Mouse (Mus musculus): Measurements from ENCODE around the gene Ndrg3. TPM values are rescaled to one million over a fixed set of nuclear protein-coding genes. Genes with fewer than 3 reads are reported as not detected.

Ndrg3 gene
- 10 to 100 TPM; 29.0 to 35.6 (median 31.3) TPM for total RNA-seq (2022)

GRCm38 (mm10) chr2:156991470-156992319, at the start of gene Ndrg3:
Ndrg3 (minus strand) TSS chr2:156992056.
- peak; percentile 90 to 96 for DNase-seq (ENCODE audit: low spot score in 2 of 2)

- DNase-seq (ENCODE audit: low spot score in 2 of 2): no peak
Measured at GRCm38 (mm10) chr2:157041421-157041820, 49.6 kb upstream of the Ndrg3 start.

- no peak for DNase-seq (ENCODE audit: low spot score in 2 of 2)
Measured at GRCm38 (mm10) chr2:157040649-157041046, 48.8 kb upstream of the Ndrg3 start.

DNA sequence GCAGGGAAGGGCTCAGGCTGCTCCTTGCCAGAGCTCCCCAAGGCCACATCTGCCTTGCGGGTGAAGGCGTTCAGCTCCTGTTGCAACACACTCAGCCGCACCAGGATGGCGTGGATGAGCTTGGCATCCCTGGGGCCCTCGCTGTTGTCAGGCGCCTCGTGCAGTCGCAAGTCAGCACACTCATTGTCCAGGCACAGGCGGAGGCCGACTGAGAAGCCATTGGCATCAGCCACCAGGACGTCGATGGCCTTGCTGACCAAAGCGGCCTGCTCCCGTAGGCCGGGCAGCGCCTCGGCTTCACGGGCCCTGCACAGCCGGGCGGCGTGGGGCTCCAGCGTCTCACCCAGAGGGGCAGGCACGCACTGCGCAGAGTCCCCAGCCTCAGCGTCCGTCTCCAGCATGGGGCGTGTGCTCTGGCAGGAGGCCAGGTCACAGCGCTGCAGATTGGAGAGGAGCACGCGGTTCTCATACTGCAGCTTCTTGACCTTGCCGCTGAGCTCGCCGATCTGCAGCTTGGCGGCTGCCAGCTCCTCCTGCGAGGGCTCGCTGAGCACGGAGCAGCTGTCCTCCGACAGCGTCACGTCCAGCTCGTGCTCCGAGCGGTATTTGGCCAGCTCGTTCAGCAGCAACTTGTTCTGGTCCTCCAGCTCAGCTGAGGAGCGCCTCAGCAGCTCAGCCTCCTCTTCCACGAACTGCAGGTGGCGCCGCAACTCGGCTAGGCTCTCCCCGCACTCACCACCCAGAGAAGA, 48.2 kb upstream of the Ndrg3 start:
- DNase-seq (ENCODE audit: low spot score in 2 of 2): no peak

DNA sequence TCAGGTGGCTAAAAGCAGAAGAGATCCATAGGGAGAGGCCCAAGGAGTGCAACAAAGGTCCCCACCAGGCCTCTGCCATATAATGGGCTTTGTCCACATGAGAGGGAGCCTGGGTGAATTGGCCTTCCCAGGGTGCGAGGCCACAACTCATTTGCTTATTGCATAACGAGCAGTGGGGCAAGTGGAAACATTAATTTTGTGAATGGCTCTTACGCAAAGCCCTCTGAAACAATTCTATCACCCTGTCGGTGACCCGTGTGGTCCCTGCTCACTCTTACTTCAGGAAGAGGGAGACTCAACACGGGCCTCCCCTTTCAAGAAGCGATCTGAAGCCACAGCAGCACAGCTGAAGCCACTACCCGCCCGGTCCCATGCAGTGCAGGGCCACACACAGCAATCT, 45.4 kb upstream of the Ndrg3 start:
- no peak for DNase-seq (ENCODE audit: low spot score in 2 of 2)

DNA sequence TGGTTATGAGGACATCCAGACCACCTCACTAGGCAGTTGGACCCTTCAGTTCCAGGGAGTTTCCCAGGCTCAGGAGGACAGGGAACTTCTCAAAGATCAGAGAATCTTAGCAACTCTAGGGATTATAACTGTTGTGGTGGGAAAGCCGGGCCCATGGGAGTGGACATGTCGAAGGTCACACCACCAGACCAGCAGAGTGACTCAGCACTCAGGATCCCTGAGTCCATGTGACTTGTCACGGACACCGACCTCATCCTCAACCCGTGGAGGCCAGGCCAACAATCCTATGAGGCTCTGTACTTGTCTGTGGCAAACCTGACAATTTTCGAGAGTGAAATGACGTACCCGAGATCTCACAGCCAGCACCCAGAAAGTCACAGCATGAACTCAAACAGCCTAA, 44.5 kb upstream of the Ndrg3 start:
- no peak for DNase-seq (ENCODE audit: low spot score in 2 of 2)

DNA sequence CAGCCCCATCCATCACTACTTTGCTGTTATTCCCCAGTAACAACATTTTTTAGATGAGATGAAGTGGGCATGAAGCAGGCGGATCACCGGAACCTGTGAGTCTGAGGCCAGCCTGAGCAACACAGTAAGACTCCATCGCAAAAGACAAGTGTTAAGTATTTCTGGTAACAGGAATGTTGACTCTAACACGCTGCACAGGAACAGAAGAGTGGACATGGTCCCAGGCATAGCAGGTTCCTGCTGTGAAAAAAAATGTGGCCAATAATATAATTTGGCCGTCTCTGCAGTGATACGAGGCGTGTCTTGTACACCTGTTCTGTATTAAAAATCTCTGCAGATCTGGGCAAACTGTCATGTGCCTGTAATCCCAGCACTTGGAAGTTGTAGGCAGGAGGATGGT, 43.5 kb upstream of the Ndrg3 start:
- no peak for DNase-seq (ENCODE audit: low spot score in 2 of 2)

DNA sequence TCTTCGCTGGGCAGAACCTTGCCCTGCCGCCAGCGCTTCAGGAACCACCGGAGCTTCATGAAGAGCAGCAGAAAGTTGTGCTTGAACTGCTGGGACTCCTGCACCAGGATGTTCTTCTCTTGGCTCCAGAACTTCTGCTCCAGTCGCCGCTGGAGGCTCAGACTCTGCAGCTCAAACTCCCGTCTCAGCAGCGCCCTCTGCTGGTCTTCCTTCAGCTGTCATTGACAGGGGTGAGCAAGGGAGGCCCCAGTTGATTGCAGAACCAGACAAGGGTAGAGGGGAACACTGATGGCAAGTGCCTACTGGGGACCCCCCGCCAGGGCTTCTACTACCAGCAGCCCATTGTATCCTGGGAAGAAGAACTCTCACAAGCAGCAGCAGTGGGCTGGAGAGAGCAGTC, 38.9 kb upstream of the Ndrg3 start:
- peak; percentile 67 to 72 for DNase-seq (ENCODE audit: low spot score in 2 of 2)

DNA sequence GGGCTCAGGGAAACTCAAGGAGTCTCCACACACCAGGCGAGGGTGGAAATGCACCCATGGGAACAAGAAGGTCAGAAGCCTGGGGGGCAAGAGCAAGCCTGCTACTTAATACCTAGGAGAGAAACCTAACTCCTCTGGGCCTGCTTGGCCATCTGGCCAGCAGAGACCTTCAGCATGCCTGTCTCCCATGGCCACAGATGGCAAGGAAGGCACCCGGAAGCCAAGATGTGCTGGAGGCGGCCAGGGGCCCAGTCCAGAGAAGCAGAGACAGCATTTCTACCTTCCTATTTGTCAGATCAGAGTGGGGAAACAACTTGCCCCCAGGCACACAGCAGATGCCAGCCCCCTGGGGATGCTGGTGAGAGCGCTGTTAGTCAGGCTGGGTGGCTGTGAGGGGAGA, 36.4 kb upstream of the Ndrg3 start:
- peak in 1 of 2 experiments; percentile 31 for DNase-seq (ENCODE audit: low spot score in 2 of 2)

DNA sequence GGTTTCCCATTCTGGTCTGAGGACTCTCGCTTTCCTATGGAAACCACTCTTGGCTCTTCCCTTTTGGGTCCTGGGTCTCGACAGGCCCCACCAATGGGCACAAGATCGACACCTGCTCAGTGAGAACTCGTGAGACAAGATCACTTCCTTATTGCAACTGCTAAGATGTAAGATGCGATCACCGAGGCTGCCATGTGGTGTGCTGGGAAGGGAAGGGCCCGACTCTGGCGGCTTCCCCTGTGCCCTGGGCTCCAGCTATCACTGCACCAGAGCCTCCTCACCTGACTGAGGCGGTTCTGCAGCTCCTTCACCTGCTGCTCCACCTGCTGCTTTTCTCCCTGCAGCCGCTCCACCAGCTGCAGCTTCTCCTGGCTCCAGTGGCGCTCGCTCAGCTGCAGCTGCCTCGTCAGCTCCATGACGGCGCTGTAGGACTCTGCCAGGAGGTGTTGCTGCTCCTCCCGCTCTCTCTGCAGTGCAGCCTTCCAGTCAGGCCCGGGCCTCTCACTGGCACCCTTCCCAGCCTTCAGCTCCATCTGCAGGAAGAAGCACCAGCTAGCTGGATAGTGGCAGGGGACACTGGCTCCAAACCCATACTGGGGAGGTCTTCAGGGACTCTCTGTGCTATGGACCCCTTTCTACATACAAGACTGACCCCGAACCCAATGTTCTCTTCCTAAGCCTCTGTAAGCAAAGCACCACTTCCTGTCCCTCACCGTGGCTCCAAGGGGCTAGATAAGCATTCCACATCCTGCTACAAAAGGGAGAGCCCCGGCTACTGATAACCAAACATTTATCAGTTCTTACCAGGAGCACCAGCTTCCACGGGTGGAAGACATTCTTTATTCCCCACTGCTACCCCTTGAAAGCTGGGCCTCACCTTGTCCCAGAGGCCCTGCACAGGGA, 35.5 kb upstream of the Ndrg3 start:
- DNase-seq (ENCODE audit: low spot score in 2 of 2): no peak

DNA sequence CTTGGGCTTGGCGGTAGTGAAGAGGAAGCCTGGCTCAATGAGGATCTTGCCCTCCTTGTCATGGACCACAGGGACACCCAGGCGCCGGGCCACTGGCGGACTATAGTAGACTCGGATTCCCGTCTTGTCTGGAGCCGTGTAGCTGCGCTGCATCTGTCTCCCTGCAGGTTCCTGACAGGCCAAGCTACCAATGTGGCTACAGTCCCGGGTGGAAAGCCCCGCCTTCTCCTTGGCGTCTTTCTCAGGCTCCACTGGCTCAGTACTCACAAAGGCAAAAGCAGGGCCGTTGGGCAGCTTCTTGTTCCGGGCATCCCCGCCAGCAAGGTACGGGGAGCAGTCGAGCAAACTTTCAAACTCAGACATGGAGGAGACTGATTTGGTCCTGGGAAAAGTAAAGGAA, 29.3 kb upstream of the Ndrg3 start:
- DNase-seq (ENCODE audit: low spot score in 2 of 2): no peak

DNA sequence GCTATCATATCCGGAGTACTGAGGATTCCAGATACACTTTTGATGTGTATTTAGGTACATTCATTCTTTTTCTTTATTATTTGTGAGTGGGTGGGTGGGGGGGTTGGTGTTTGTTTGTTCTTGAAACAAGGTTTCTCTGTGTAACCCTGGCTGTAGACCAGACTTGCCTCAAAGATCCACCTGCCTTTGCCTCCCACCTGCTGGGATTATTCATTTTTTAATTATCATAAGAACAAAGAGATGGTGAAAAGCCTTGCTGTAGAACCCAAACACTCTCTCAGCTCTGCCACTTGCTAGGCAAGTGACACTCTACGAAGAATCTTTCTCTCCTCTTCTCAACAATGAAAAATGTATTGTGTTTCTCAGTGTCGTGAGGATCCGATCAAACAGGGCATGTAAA, 27.4 kb upstream of the Ndrg3 start:
- no peak for DNase-seq (ENCODE audit: low spot score in 2 of 2)

DNA sequence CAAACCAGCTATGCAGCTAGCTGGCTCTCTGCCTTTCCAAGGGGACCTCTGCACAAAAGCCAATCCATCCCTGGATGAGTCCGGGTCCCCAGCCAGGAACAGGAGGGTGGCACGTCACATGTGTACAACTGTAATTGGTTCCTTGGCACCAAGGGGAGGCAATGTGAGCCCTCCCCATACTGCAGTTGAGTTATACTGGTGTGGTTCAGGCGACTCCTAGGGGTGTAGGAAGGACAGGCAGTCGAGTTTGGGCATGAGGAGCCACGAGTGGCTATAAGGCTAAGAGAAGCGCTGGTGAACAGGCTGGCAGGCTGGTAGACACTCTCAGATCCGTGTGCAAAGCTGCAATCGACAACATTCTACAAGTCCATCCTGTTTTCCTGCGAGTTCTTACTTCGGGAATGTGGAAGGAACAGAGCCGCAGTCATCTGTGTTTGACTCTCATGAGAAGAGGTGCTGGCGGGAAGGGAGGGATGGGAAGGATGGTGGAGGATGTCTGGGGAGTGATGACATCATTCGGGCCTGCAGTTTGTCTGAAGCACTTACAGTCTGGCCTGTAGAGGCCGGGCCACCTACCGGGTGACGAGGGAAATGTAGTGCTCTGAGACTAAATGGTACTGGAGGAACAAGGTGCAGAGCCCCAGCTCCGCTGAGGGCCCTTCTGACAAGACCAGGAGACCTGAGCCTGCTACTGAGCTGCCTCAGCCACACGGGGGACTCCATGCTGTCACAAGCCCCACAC, 24.8 kb upstream of the Ndrg3 start:
- DNase-seq (ENCODE audit: low spot score in 2 of 2): no peak

- no peak for DNase-seq (ENCODE audit: low spot score in 2 of 2)
Measured at GRCm38 (mm10) chr2:157012341-157012740, 20.5 kb upstream of the Ndrg3 start.

GRCm38 (mm10) chr2:157010634-157011310, 18.9 kb upstream of the Ndrg3 start:
- no peak for DNase-seq (ENCODE audit: low spot score in 2 of 2)

DNA sequence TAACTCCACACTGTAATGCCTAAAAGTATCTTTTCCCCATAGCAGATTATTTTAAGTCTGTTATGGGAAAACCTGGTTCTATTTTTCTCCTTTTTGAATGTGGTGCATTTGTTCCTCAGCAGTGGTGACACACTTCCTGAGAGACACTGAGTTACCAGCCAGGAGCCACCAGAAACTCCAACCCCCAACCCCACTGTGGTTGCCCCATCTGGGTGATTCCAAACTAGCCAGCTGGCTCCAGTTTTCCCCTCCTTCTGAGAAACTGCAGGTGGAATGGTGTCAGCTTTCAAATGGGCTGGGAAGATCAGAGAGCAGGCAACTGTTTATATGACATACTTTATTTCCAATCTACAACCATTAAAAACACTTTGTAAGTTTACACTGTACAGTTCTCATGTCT, 18.3 kb upstream of the Ndrg3 start:
- DNase-seq (ENCODE audit: low spot score in 2 of 2): no peak

DNA sequence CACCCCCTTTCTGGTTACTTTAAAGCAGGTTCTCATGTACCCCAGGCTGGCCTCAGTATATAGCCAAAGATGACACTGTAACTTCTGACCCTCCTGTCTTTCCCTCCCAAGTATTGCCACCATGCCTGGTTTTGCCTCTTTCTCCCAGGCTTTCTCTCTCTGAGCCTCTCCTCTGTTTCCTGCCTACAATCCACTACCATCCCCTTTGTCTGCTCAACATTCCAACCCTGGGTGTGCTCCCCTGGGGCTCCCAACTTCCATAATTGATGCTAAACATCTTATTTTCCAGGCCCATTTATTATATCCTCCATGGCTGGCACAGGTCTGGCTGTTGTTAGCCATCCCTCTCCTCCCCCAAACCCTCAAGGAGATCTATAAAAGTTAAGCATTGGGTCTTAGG, 16.7 kb upstream of the Ndrg3 start:
- DNase-seq (ENCODE audit: low spot score in 2 of 2): no peak

- no peak for DNase-seq (ENCODE audit: low spot score in 2 of 2)
Measured at GRCm38 (mm10) chr2:157007234-157007596, 15.4 kb upstream of the Ndrg3 start.

DNA sequence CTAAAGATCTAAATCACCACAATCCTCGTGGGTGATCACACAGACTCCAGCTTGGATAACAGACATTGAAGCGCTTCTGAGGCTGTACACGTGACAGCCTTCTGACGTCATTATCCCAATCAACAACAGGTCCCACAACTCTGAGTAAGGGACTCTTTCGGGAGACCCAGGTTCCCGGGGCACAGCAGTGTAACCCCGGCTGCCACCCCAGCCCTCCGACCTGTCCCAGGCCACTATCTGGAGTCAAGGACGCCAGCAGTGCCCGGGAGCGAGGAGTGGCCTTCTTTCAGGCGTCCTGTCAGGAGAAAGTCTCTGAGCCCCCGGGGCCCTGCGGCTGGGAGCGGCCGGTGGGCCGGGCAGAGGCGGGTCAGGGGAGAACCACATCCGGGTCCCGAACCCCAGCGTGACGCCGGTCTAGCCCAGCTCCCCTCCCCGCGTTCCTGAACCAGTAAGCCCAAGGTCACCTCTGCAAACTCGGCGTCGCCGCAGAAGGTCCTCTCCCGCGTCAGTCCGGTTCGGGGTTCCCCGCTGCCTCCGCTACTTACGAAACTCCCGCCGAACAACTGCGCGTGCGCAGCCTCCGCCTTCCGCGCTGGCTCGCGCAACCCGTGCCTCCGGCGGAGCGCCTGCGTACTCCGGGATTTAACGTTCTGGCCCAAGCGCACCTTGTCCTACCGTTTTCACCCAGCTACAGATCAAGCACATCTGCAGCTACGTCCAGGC, 14.8 kb upstream of the Ndrg3 start, which contains the start of gene Dsn1:
Gene Dsn1 (minus strand): TSS at position 644 of the 723 bp plus-strand sequence.
- peak; percentile 63 to 81 for DNase-seq (ENCODE audit: low spot score in 2 of 2)

DNA sequence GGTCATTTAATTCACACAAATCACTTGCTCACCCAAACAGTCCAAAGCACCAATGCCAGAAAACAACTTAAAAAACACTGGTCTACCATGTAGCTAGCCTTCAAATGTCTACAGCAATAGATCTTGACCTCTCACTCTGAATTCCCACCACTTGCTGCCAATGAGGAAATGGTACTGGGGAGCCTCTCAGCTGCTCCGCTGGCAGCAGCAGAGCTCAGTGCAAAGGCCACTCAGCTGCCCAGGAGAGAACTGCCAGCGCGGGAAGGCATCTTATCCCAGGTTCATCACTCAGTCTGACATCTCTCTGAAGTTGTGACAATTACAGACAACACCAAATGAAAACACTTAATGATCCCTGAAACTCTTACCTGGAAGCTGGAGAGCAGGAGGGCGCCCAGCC, 10.5 kb upstream of the Ndrg3 start:
- DNase-seq (ENCODE audit: low spot score in 2 of 2): no peak
